Mouse (Mus musculus): ENCODE measurements around the gene Dbf4. TPM values are rescaled to one million over a fixed set of nuclear protein-coding genes. Genes with fewer than 3 reads are reported as not detected.

Dbf4 gene
- polyA plus RNA-seq, 1 experiment from 2014 or later, result 27.4 TPM

DNA sequence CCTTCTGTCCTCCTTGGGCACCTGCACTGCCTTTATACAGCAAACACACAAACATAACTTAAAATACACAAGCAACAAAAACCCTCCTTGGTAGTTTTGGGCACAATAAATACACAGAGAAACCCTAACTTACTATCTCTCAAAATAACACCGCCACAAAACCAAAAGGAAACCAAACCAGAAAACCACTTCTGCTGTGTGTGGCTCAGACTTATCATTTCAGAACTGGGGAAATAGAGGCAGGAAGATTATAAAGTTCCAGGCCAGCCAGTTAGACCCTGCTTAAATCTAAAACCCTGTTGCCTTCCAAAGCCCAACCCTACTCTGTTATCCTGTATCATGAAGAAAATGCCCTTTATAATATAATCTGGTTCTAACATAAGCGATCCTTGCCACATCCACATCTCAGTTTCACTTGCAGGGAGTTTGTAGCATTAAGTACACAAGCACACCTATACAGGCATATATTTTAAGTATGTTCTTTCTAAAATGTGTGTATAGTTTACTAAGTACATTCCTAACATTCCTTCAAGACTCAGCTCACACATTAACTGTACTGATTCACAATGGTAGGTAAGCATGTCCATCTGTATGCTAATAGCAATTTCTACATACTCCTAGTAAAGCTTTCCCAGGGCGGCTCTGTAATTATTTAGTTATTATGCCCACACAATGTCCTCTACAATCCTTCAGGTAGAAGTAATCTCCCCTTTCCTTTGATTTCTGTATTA lies 5.7 kb downstream of the Dbf4 start:
- Histone ChIP-seq H3K4me3 (replicated peaks) (no peak overlapping the region), H3K9ac (no peak overlapping the region), H3K4me2 (no peak overlapping the region), H3K27ac (replicated peaks) (no peak overlapping the region), H3K27me3 (no peaks in the 10 kb centered on the region), H3K4me1 (replicated peaks) (peaks cover 18% of the 10 kb centered on the region), H3K36me3 (replicated peaks) (peaks cover 73% of the 10 kb centered on the region), H3K9me3 (replicated peaks) (no peaks in the 10 kb centered on the region)
- ATAC-seq (ENCODE audit: insufficient read depth), result no peak
- WGBS (ENCODE audit: insufficient replicate concordance), result 75% methylated on average over 3 of the region's 3 CpGs

DNA sequence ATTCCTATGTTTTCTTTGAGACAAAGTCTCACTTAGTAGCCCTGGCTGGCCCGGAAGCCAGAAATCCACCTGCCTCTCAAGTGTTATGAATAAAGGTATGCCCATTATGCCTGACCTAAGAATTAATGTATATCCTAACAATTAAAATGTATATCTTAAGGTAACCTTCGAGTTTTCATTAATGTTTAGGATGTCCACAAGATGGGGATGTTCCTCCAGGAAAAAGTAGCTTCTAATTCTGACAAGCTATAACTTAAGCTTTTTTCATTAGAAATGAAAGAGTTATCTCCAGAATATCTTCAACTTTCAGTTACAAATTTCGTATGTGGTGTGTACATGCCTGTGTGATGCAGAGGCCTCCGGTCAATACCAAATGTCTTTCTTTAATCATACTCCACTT lies 13.8 kb downstream of the Dbf4 start:
- no peak overlapping the region for H3K4me2 ChIP-seq
- ATAC-seq (ENCODE audit: insufficient read depth), result no peak
- no peaks in the 10 kb centered on the region for H3K9me3 ChIP-seq (replicated peaks)
- no peak overlapping the region for H3K9ac ChIP-seq
- peaks cover 76% of the 10 kb centered on the region for H3K36me3 ChIP-seq (replicated peaks)
- no peak overlapping the region for H3K27ac ChIP-seq (replicated peaks)
- H3K27me3 ChIP-seq, result no peaks in the 10 kb centered on the region
- no peak overlapping the region for H3K4me3 ChIP-seq (replicated peaks)
- H3K4me1 ChIP-seq (replicated peaks), result peaks cover 2% of the 10 kb centered on the region; the same call in 1 of the 2 replicates
- WGBS (ENCODE audit: insufficient replicate concordance), result 84% methylated on average over 4 of the region's 4 CpGs

DNA sequence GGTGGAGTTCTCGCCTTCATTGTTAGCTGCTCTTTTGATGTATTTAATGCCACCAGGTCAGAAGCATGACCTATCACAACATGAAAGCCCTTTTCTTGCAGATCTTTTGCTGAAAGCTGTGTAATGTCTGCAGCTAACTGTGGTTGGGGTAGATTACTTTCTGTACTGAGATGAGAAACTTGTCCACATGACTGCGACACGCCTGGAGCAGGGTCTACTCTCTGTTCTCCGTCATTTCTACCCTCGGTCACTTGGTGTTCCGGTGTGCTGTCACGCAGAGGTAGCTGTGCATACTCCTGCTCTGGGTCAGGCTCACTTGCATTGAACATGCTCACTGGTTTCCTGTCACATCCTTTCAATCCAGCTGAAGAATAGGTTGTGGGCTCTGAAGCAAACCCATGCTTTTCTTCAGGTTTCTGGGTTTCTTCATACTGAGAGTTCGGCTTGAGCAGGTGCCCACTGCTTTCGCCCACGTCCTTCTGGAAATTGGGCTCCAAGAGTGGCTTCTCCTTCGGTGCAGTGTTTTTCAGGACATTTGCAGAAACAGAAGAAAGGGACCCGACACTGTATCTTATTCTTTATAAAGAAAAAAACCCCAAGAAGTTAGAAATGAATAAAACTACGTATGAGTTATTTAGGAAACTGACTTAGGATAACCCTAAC lies 24.8 kb downstream of the Dbf4 start:
- Histone ChIP-seq H3K4me2 (no peak overlapping the region), H3K9me3 (replicated peaks) (no peaks in the 10 kb centered on the region), H3K36me3 (replicated peaks) (peaks cover 53% of the 10 kb centered on the region), H3K4me3 (replicated peaks) (no peak overlapping the region), H3K9ac (no peak overlapping the region), H3K27ac (replicated peaks) (no peak overlapping the region), H3K27me3 (no peaks in the 10 kb centered on the region), H3K4me1 (replicated peaks) (no peaks in the 10 kb centered on the region)
- no peak for ATAC-seq (ENCODE audit: insufficient read depth)
- 92% methylated on average over 13 of the region's 13 CpGs for WGBS (ENCODE audit: insufficient replicate concordance)

- WGBS (ENCODE audit: insufficient replicate concordance), result 64% methylated on average over 1 of the region's 1 CpGs
- Histone ChIP-seq H3K27ac (replicated peaks) (no peak overlapping the region), H3K36me3 (replicated peaks) (peaks cover 25% of the 10 kb centered on the region), H3K4me2 (no peak overlapping the region), H3K4me3 (replicated peaks) (no peak overlapping the region), H3K4me1 (replicated peaks) (no peaks in the 10 kb centered on the region), H3K27me3 (no peaks in the 10 kb centered on the region), H3K9me3 (replicated peaks) (no peaks in the 10 kb centered on the region), H3K9ac (no peak overlapping the region)
- no peak for ATAC-seq (ENCODE audit: insufficient read depth)
Measured at GRCm38 (mm10) chr5:8393891-8394583, 28.5 kb downstream of the Dbf4 start.

- 54% methylated on average over 5 of the region's 5 CpGs for WGBS (ENCODE audit: insufficient replicate concordance)
- Histone ChIP-seq H3K9ac (no peak overlapping the region), H3K27ac (replicated peaks) (no peak overlapping the region), H3K4me2 (no peak overlapping the region), H3K4me1 (replicated peaks) (no peaks in the 10 kb centered on the region), H3K4me3 (replicated peaks) (no peak overlapping the region), H3K9me3 (replicated peaks) (no peaks in the 10 kb centered on the region), H3K27me3 (0 out of 2 replicates have a peak, but pooled peaks cover 4% of the 10 kb centered on the region), H3K36me3 (replicated peaks) (no peaks in the 10 kb centered on the region)
- no peak for ATAC-seq (ENCODE audit: insufficient read depth)
Measured at GRCm38 (mm10) chr5:8374297-8374906, 48.1 kb downstream of the Dbf4 start.

DNA sequence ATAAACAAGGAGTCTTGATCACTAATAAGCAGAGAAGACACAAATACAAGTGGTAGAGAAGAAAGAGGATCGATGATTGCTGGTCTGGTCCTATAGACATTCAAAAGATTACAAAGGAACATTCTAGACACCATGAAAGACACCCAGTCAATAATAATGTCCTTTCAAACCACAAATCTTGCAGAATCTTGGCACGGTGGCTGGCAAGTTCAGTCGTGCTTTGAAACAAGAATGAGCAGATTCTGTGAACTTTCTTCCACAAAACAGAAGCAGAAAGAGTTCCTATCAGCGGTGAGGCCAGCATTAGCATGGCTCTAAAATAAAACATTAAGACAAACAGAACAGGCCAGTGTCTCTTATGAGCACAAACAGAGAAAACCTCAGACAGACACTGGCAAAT lies 49.1 kb downstream of the Dbf4 start:
- Histone ChIP-seq H3K9me3 (replicated peaks) (no peaks in the 10 kb centered on the region), H3K4me2 (no peak overlapping the region), H3K9ac (no peak overlapping the region), H3K36me3 (replicated peaks) (no peaks in the 10 kb centered on the region), H3K27me3 (peaks cover 12% of the 10 kb centered on the region), H3K4me3 (replicated peaks) (no peak overlapping the region), H3K27ac (replicated peaks) (no peak overlapping the region), H3K4me1 (replicated peaks) (no peaks in the 10 kb centered on the region)
- ATAC-seq (ENCODE audit: insufficient read depth), result no peak
- 56% methylated on average over 4 of the region's 4 CpGs for WGBS (ENCODE audit: insufficient replicate concordance)

DNA sequence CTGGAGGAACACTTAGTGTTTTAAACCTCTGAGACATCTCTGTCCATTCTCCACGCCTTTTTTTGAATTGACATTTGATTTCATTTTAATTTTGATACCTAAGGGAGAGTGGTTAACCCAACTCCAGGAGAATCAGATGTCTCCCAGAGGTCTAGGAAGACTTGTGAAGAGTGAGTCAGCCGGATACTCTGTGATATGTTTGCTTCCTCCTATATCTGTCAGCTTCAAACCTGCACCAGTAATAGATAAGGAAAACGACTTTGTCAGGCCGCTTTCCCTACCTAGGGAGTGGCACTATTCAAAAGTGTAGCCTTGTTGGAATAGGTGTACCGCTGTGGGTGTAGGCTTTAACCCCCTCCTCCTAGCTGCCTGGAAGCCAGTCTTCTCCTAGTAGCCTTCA lies 53.7 kb downstream of the Dbf4 start:
- Histone ChIP-seq H3K27ac (replicated peaks) (no peak overlapping the region), H3K4me1 (replicated peaks) (no peaks in the 10 kb centered on the region), H3K27me3 (peaks cover 35% of the 10 kb centered on the region), H3K4me3 (replicated peaks) (no peak overlapping the region), H3K4me2 (no peak overlapping the region), H3K9ac (no peak overlapping the region), H3K9me3 (replicated peaks) (no peaks in the 10 kb centered on the region), H3K36me3 (replicated peaks) (no peaks in the 10 kb centered on the region)
- no peak for ATAC-seq (ENCODE audit: insufficient read depth)
- WGBS (ENCODE audit: insufficient replicate concordance), result 33% methylated on average over 5 of the region's 5 CpGs

GRCm38 (mm10) chr5:8368328-8368692 lies 54.2 kb downstream of the Dbf4 start:
- ATAC-seq (ENCODE audit: insufficient read depth), result no peak
- 29% methylated on average over 7 of the region's 7 CpGs for WGBS (ENCODE audit: insufficient replicate concordance)
- H3K36me3 ChIP-seq (replicated peaks), result no peaks in the 10 kb centered on the region
- H3K27ac ChIP-seq (replicated peaks), result no peak overlapping the region
- peak overlapping the region; percentile 67 for H3K4me2 ChIP-seq
- H3K9me3 ChIP-seq (replicated peaks), result no peaks in the 10 kb centered on the region
- no peak overlapping the region for H3K9ac ChIP-seq
- peaks cover 35% of the 10 kb centered on the region for H3K27me3 ChIP-seq
- peak overlapping the region; percentile 48 for H3K4me3 ChIP-seq (replicated peaks)
- no peaks in the 10 kb centered on the region for H3K4me1 ChIP-seq (replicated peaks)

DNA sequence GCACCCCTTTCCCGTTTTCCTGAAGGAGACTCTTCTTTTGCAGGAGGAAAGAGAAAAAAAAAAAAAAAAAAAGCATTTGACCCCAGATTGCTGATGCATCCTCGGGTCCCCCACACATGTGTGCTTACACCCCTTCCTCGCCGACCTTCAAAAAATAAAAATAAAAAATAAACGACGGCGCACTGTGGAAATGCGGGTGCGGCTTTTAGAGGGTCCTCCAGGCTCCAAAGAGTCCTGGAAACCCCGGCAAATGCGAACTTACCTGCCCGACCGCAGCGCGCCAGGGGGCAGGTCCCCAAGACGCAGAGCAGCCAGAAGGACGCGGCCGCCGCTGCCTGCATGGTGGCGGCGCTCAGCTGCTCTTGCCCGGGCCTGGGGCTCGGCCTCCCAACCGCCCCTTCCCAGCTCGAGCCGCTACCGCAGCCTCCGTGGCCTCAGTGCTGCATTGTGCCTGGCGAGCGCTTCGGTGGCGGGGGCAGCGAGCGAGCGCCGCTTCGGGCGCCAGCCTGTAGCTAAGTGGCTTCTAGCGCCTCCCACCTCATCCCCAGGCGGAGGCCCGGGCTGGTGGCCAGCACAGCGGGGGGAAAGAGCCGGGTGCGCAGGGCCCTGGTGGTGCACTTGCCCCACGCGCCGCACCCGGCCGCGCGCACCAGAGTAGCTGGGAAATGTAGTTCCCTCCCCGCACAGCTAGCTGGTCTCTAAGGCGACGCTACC lies 54.7 kb downstream of the Dbf4 start, which contains the start of gene Adam22:
Adam22 (minus strand) TSS at position 547 of the 714 bp plus-strand sequence.
- Histone ChIP-seq H3K27ac (replicated peaks) (no peak within 1 kb of the TSS), H3K36me3 (replicated peaks) (no peaks in the 10 kb centered on the region), H3K27me3 (peaks cover 35% of the 10 kb centered on the region), H3K4me2 (peak within 1 kb of the TSS; percentile 67), H3K9ac (no peak within 1 kb of the TSS), H3K4me3 (replicated peaks) (peak within 1 kb of the TSS; percentile 48), H3K4me1 (replicated peaks) (no peaks in the 10 kb centered on the region), H3K9me3 (replicated peaks) (no peaks in the 10 kb centered on the region)
- 1% methylated on average over 55 of the region's 55 CpGs for WGBS (ENCODE audit: insufficient replicate concordance)
- ATAC-seq (ENCODE audit: insufficient read depth), result no peak

GRCm38 (mm10) chr5:8366771-8367613 lies 55.5 kb downstream of the Dbf4 start:
- Histone ChIP-seq H3K4me3 (replicated peaks) (peak overlapping the region; percentile 48), H3K9me3 (replicated peaks) (no peaks in the 10 kb centered on the region), H3K4me2 (peak overlapping the region; percentile 67), H3K27ac (replicated peaks) (no peak overlapping the region), H3K27me3 (peaks cover 35% of the 10 kb centered on the region), H3K4me1 (replicated peaks) (no peaks in the 10 kb centered on the region), H3K9ac (no peak overlapping the region), H3K36me3 (replicated peaks) (no peaks in the 10 kb centered on the region)
- ATAC-seq (ENCODE audit: insufficient read depth), result no peak
- 6% methylated on average over 25 of the region's 25 CpGs for WGBS (ENCODE audit: insufficient replicate concordance)

Measured in liver, embryonic 15.5 days (tissue).